Mouse (Mus musculus) T-helper 1 cell (primary cell): Measurements from ENCODE around the gene Camk2d.

Experiments used
- in situ Hi-C: fragments of 300-600 bp; cut with MboI, MseI; formaldehyde crosslinking; loops from one replicate; pipeline ENCODE4 v1.15.1; 2025; ENCODE audit warnings: high pct_unique_total_duplicates

Gene Camk2d

GRCm38 (mm10) chr3:126650332-126650731, 54.2 kb downstream of the Camk2d start:
- in situ Hi-C loops, result loop anchor here (5.0 kb wide), 1 partner anchor 38 kb away; no protein-coding TSS in a partner anchor

- in situ Hi-C loops, result loop anchor here (5.0 kb wide), 1 partner anchor 38 kb away; no protein-coding TSS in a partner anchor
These were observed 54.6 kb downstream of the Camk2d start for GRCm38 (mm10) chr3:126650747-126651146.

DNA sequence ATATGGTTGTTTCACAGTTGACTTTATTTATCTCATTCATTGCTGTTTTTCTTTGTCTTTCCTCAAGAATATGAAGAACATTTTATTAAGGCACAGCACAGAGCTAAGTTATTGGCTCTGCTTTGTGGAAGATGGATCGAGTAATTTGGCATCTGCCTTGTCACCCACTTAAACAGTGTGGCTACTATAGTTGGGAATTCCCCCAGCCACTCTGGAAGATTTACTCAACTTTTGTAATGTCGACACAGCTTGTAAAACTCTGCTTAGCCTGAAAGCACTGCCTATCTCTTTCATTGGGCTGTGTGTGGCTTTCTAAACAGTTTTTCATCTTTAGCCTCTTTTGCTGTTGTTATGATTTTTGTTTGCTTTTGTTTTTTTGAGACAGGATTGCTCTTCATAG, 56.3 kb downstream of the Camk2d start:
- in situ Hi-C loops, result loop anchor here (5.0 kb wide), 1 partner anchor 40 kb away; no protein-coding TSS in a partner anchor

DNA sequence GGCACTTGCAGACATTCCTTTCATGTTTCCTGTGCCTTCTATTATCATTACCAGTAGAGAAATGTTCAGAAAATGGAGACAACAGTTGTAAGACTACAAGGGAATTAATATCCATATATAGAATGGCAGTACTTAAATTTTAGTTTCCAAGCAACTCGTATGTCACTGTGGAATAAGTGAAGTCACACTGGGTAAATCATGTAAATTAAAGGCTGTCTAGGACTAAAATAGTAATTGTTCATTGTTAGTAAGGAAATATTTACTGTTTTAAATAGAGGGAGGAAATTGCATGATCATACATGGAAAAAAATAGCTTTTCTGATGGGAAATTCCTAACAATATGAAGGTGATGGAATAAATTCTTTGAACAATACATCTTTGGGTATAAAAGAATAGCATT, 57.0 kb downstream of the Camk2d start:
- in situ Hi-C loops, result loop anchor here (5.0 kb wide), 1 partner anchor 41 kb away; no protein-coding TSS in a partner anchor

GRCm38 (mm10) chr3:126656173-126656572, 60.1 kb downstream of the Camk2d start:
- in situ Hi-C loops, result no loop called here

DNA sequence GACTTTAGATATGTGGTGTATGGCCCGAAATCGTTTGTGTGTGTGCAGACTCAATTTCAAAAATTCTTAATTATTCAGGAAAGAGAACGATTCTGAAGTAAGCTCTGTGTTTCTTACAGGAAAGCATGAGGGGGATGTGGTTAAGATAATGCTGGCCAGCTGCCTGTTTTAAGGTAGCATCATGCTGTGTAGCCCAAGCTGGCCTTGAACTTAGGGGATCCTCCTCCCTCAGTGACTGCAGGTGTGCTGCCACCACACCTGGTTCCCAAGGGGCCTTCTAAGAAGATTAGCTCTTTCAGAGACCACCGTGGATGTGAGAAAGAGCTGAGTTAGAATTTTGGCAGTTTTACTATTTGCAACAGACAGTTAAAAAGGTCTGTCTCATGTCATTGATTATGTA, 61.8 kb downstream of the Camk2d start:
- in situ Hi-C loops, result no loop called here

DNA sequence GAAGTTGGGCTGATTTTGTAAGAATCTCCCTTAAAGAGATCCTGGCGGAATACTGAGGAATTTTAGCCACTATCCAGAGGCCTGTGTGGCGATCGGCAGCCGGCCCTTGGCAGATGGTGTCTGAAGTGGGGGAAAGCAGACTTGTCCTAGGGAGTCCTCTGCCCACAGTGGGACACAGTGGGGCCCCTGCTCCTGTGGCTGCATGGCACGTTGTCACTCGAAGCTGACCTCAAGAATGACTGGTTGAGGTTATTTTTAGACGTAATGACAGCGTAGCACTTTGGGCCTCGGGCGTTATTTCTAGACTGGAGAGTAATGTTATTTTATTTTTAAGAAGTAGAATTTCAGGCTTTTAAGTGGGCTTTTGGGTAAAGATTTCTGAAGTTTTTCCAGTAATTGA, 62.7 kb downstream of the Camk2d start:
- in situ Hi-C loops, result no loop called here

- in situ Hi-C loops, result no loop called here
These were observed 63.1 kb downstream of the Camk2d start for GRCm38 (mm10) chr3:126659235-126659634.

GRCm38 (mm10) chr3:126659832-126660564, 63.9 kb downstream of the Camk2d start:
- in situ Hi-C loops, result no loop called here

- in situ Hi-C loops, result no loop called here
These were observed 64.5 kb downstream of the Camk2d start for GRCm38 (mm10) chr3:126660575-126660974.

DNA sequence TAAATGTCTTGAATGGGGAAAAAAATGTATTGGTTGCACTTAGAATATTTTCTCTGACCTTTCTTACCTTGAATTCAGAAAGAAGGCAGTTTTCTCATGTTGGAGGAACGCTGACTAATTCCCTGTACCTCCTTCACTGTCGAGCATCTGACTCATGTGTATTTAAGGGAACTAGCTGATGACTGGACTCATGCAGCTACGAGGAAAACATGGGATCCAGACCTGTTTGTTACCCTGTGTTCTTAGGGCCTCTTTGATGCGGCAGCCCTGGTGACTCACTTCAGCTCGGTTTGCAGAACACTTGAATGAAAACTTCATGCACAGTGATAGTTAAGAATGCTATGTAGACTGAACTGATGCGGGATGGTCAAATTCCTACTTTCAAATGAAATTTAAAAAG, 64.9 kb downstream of the Camk2d start:
- in situ Hi-C loops, result no loop called here

DNA sequence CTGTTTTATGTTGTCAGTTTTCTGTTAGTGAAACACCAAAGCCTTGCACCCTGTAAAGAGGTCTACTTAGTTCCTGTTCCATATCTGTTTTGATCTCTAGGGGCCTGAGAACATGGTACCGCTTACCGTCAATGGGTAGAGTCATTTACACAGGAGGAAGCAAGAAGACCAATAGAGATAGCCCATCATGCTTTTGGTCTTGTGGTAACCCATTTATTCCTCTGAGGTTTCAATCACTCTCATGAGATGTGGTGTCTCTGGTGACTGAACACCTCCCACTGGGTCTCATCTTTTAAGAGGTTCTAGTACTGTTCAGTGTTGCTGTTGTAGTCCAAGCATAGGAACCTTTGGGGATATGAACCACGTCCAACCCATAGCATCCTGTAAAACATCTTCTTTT, 65.8 kb downstream of the Camk2d start:
- in situ Hi-C loops, result no loop called here

- in situ Hi-C loops, result no loop called here
These were observed 67.3 kb downstream of the Camk2d start for GRCm38 (mm10) chr3:126663436-126663835.

DNA sequence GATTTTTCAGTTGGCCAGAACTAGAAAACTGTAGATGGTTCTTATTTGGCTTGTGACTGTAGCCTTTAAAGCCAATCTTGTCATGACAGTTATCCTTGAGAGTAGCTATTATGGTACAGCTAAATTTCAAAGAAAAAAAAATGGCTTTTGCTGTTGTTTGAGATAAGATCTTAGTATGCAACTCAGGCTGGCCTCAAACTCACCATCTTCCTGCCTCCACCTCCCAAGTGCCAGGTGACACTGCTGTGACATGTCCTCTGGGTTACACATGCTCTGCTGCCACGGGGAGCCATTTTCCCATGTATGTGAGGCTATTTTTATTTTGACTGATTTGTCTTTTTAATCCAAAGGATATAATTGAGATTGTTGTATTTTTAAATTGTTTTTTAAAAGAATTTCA, 69.8 kb downstream of the Camk2d start:
- in situ Hi-C loops, result no loop called here

- in situ Hi-C loops, result no loop called here
These were observed 70.9 kb downstream of the Camk2d start for GRCm38 (mm10) chr3:126667019-126667418.

GRCm38 (mm10) chr3:126667451-126667850, 71.3 kb downstream of the Camk2d start:
- in situ Hi-C loops, result no loop called here

GRCm38 (mm10) chr3:126668123-126668522, 72.0 kb downstream of the Camk2d start:
- in situ Hi-C loops, result no loop called here

DNA sequence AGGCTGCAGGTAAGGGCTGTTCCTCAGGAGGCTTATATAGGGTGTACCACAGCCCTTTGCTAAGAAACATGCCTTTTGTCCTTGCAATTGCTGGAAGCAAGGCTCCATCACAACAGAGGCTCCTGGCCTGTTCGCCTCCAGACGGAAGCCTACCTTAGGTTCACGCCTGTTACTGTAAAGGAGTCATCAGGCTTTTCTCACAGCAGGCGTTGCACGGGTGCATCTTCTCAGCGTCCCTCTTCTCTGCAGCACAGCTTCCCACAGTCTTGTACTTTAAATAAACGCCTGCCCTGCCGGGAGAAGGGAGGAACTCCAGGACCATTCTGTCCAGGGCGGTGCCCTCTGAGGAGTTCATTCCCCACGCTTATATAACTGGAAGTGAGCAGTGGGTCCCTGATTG, 72.6 kb downstream of the Camk2d start:
- in situ Hi-C loops, result no loop called here

GRCm38 (mm10) chr3:126670413-126670812, 74.3 kb downstream of the Camk2d start:
- in situ Hi-C loops, result no loop called here

- in situ Hi-C loops, result no loop called here
These were observed 75.2 kb downstream of the Camk2d start for GRCm38 (mm10) chr3:126671292-126671691.

- in situ Hi-C loops, result no loop called here
These were observed 84.9 kb downstream of the Camk2d start for GRCm38 (mm10) chr3:126681051-126681450.

DNA sequence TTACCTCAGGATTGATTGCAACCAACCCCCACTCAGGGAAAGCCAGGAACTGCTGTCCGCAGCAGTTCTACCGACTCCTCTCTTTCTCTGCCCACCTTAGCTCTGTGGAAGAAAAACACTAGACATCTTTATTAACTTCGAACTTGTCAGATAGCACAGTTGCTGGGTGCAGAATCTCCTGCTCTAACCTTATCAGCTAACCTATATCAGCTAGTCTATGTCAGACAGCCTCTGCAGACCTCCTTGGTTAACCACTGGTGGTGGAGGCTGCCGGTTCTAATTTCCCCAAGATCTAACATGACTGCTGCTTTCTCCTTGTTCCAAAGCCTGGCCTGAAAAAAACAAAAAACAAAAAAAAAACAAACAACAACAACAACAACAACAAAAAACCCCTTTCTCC, 85.9 kb downstream of the Camk2d start:
- in situ Hi-C loops, result no loop called here

DNA sequence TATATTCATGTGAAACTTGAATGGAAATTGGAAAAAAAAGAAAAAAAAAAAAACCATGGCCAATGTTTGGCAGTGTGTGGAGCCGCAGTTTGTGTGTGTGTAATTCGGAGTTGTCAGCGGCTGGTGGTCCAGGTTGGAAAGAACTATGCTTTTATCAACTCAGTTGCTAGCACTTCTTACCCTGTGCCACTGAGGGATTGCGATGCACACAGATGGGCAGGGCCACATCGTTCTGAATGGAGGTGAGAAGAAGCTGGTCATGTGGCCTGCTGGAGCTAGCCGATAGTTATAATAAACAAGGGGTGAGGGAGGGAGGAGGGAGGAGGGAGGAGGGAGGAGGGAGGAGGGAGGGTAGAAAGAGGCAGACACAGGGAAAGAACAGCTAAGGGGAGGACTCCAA, 89.3 kb downstream of the Camk2d start:
- in situ Hi-C loops, result no loop called here

DNA sequence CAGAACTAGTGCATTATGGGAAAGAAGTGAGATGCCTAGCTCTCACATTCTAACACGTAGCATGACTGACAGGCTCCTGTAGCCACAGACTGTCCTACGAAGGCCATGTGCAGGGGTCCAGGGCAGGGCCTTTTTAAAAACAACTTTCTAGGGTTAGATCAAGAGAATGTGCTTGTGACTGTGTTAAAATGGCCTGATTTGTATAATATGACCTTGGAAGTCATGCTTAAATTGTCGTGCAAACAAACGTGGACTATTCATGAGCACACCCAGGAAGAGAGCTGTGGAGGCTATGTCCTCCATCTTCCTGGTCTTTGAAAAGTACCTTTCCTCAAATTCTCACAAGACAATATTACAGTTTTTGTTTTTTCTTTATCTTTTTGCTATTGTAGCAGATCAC, 91.0 kb downstream of the Camk2d start:
- in situ Hi-C loops, result no loop called here
